Mouse (Mus musculus) liver, embryonic 14.5 days (tissue): Measurements from ENCODE around the gene Lrrc75a. TPM values are rescaled to one million over a fixed set of nuclear protein-coding genes. Genes with fewer than 3 reads are reported as not detected.
A peak's percentile ranks its signal among the peaks of the same experiment; 100 is the strongest.

ENCODE experiments used
- ATAC-seq: fragments of 200-750 bp; cut with Nextera tagmentation; 2 replicates; pipeline ENCODE4 v1.8.0; 2017; ENCODE audit warnings: moderate number of reproducible peaks, mild to moderate bottlenecking, moderate library complexity; ENCODE audit not compliant: insufficient read depth
- DNase-seq, 3 experiments: peaks; one replicate each; pipeline ENCODE4 v3.0.0-alpha.2; 2012 to 2013; ENCODE audit warnings: low read depth in 3 of 3, low spot score in 3 of 3
- H3K27ac ChIP-seq: fragments of 300-500 bp; sonication (generic); 2 replicates; pipeline ENCODE4 v1.5.1; 2014; ENCODE audit warnings: moderate library complexity, mild to moderate bottlenecking, control low read depth, inconsistent platforms
- H3K27me3 ChIP-seq: fragments of 300-500 bp; sonication (generic); 2 replicates; pipeline ENCODE4 v1.6.1; 2014; ENCODE audit warnings: mild to moderate bottlenecking, low read length, moderate library complexity; ENCODE audit not compliant: control insufficient read depth, insufficient read depth
- H3K36me3 ChIP-seq: fragments of 300-500 bp; sonication (generic); replicated peaks from 2 replicates; pipeline ENCODE4 v1.6.1; 2014; ENCODE audit warnings: low read depth; ENCODE audit not compliant: control insufficient read depth, insufficient read depth
- H3K4me1 ChIP-seq, 2 experiments: fragments of 200-500 bp in 1 of 2; fragments of 300-500 bp in 1 of 2; sonication (generic) in 1 of 2; replicated peaks; 2 replicates each; pipeline ENCODE4 v1.6.1; 2012 to 2014; ENCODE audit warnings: antibody characterized with exemption in 1 of 2, inconsistent platforms in 1 of 2, low read length in 1 of 2; ENCODE audit not compliant: control insufficient read depth in 2 of 2, insufficient read depth in 2 of 2
- H3K4me2 ChIP-seq: fragments of 300-500 bp; sonication (generic); 2 replicates; pipeline ENCODE4 v1.6.1; 2014; ENCODE audit warnings: low read depth, mild to moderate bottlenecking, control low read depth, moderate library complexity
- H3K4me3 ChIP-seq, 2 experiments: fragments of 200-500 bp in 1 of 2; fragments of 300-500 bp in 1 of 2; sonication (generic) in 1 of 2; 2 replicates each; pipeline ENCODE4 v1.5.1; 2012 to 2014; ENCODE audit warnings: low read depth in 2 of 2, low read length in 2 of 2, mild to moderate bottlenecking in 2 of 2, control low read depth in 1 of 2, inconsistent platforms in 1 of 2, moderate library complexity in 1 of 2; ENCODE audit not compliant: insufficient read depth in 1 of 2
- H3K9ac ChIP-seq: fragments of 300-500 bp; sonication (generic); replicated peaks from 2 replicates; pipeline ENCODE4 v1.6.1; 2014; ENCODE audit warnings: mild to moderate bottlenecking, control low read depth, moderate library complexity
- H3K9me3 ChIP-seq: fragments of 300-500 bp; sonication (generic); 2 replicates; pipeline ENCODE4 v1.6.1; 2016; ENCODE audit warnings: low read length, mixed read lengths; ENCODE audit not compliant: control insufficient read depth
- CTCF ChIP-seq: IDR thresholded peaks from 2 replicates; pipeline ENCODE4 v1.5.1; 2016; ENCODE audit warnings: antibody characterized with exemption, low read depth, control low read depth
- EP300 ChIP-seq: IDR thresholded peaks from 2 replicates; pipeline ENCODE4 v1.6.1; 2016; ENCODE audit warnings: antibody characterized with exemption, low read depth
- WGBS: fragments of 180-500 bp; shearing (Covaris S2); extraction: QIAGEN DNeasy Blood & Tissue Kit; methylation state at CpG from one replicate; pipeline ENCODE4 v1.1.7; 2014; ENCODE audit not compliant: insufficient replicate concordance; 5-methylcytosine and 5-hydroxymethylcytosine counted together
- polyA plus RNA-seq, 2 experiments: library from polyadenylated mRNA; depleted of rRNA in 1 of 2; stranded (reverse) in 1 of 2; unstranded in 1 of 2; fragments of >200 nt; fragmentation: Nextera tagmentation in 1 of 2; extraction: Ambion mirVana in 1 of 2; gene quantifications; 2 replicates each; pipeline versions ENCODE4 v1.2.1 to v1.2.3; 2012 to 2014

Gene Lrrc75a
- polyA plus RNA-seq, 2 experiments: 0.99 to 1.1 TPM

DNA sequence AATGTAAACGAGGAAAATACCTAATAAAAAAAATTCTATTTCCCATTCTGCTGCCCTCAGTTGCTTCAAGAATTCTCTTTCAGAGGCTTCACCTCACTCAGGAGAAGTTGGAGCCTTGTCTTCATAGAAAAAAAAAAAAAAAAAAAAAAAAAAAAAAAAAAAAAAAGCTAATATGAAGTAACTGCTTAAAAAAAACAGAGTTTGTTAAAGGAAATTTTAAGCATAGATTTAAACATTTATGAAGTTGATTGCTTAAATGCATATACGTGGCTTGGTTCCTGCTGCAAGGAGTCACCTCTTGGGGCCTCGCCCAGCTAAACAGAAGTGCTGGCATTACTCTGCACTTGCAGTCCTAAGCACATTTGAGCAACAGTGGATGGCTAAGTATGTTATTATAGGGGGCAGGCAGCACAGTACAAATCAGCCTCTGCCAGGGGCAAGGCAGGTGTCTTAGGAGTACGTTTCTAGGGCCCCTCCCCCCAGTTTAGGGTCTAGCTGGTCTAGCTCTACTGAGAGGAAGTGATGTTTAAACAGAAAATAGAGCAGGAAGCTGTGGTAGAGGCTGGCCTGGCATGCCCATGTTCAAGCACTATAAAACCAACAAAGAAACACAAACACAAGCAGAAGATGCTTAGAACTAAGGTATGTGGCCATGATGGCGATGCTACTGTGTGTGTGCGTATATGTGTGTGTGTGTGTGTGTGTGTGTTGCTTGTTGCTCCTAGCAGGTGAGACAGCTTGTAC lies 74.2 kb downstream of the Lrrc75a start, which contains the start of gene Trpv2:
Gene Trpv2 (plus strand): TSS at position 528 of the 744 bp plus-strand sequence.
- Histone ChIP-seq H3K36me3 (no peaks in the 10 kb centered on the region), H3K9me3 (no peaks in the 10 kb centered on the region), H3K4me1 (peaks cover 8 to 21% of the 10 kb centered on the region in 2 experiments), H3K4me2 (peak within 1 kb of the TSS; percentile 95), H3K4me3 (peak within 1 kb of the TSS; percentile 64 to 65), H3K27me3 (no peaks in the 10 kb centered on the region), H3K9ac (no peak within 1 kb of the TSS; the same call in 1 of the 2 replicates), H3K27ac (no peak within 1 kb of the TSS)
- DNase-seq (no peak), ATAC-seq (no peak)
- TF ChIP-seq EP300 (no peak), CTCF (no peak)
- WGBS: 53% methylated on average over 6 of the region's 6 CpGs

DNA sequence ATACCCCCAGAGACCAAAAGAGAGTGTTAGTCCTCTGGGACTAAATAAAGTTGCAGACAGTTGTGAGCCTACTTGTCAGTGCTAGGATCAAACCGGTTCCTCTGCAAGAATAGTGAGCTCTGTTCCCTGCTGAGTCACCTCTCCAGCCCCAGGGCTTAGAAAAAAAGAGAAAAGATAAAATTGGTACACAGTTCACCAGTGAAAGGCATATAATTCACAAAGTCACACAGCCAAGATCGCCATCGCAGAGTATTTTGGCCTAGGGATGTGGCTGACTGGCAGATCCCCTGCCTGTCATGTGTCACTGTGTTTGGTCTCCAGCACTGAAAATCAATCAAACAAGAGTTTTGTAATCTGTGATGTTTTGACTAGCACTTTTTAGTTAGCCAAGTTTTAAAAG lies 80.0 kb downstream of the Lrrc75a start:
- WGBS: 47% methylated on average over 3 of the region's 3 CpGs
- DNase-seq (no peak), ATAC-seq (no peak)
- Histone ChIP-seq H3K9me3 (no peaks in the 10 kb centered on the region), H3K4me2 (no peak overlapping the region), H3K9ac (no peak overlapping the region), H3K27ac (no peak overlapping the region), H3K36me3 (no peaks in the 10 kb centered on the region), H3K4me3 (no peak overlapping the region), H3K4me1 (no peaks in the 10 kb centered on the region), H3K27me3 (no peaks in the 10 kb centered on the region)
- TF ChIP-seq EP300 (no peak), CTCF (no peak)

DNA sequence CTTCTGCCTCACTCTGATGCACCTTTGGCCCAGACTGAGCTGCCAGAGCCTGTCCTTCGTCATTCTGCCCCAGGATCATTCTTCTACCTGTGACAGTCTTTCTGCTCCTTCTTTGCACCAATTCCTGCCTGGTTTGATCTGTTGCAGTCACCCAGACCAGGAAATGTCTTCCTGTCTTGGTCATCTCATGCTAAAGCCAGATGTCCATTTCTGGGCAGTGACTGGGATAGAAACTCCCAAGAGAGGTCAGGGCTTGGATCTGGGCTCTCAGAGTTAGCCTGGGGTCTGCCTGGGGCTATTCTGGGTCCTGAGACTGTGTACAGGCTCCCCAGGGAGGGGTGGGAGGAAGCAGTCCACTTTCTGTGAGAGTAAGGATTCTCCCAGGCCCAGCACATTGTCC lies 82.1 kb downstream of the Lrrc75a start:
- Histone ChIP-seq H3K4me2 (no peak overlapping the region), H3K27ac (no peak overlapping the region), H3K36me3 (no peaks in the 10 kb centered on the region), H3K9me3 (no peaks in the 10 kb centered on the region), H3K9ac (no peak overlapping the region), H3K27me3 (no peaks in the 10 kb centered on the region; the same call in 1 of the 2 replicates), H3K4me3 (no peak overlapping the region), H3K4me1 (no peaks in the 10 kb centered on the region)
- whole genome bisulfite sequencing: 40% methylated on average over 1 of the region's 1 CpGs
- no peak for DNase-seq
- no peak for TF ChIP-seq CTCF
- no peak for TF ChIP-seq EP300
- ATAC-seq: no peak

DNA sequence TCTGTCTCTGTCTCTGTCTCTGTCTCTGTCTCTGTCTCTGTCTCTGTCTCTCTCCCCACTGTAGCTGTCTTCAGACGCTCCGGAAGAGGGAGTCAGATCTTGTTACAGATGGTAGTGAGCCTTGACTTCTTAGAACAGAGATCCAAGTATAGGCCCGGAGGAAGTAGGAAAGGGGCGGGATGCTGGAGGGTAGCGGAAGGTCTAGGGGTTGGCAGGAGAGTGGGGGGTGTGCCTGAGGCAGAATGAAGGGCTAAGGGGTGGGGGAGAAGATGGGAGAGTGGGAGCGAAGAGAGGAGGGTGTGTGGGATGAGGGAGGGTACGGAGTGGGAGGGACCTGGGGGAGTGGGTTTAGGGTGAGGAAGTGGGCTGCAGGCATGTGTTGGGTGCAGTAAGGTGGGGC lies 82.6 kb downstream of the Lrrc75a start:
- H3K9me3 ChIP-seq: no peaks in the 10 kb centered on the region
- WGBS: 41% methylated on average over 7 of the region's 7 CpGs
- no peak overlapping the region for H3K9ac ChIP-seq
- H3K27me3 ChIP-seq: no peaks in the 10 kb centered on the region; the same call in 1 of the 2 replicates
- ATAC-seq (no peak), DNase-seq (no peak)
- TF ChIP-seq CTCF: no peak
- no peak for TF ChIP-seq EP300
- H3K4me1 ChIP-seq: no peaks in the 10 kb centered on the region
- H3K27ac ChIP-seq: no peak overlapping the region
- H3K4me2 ChIP-seq: no peak overlapping the region
- H3K4me3 ChIP-seq: no peak overlapping the region
- H3K36me3 ChIP-seq: no peaks in the 10 kb centered on the region

DNA sequence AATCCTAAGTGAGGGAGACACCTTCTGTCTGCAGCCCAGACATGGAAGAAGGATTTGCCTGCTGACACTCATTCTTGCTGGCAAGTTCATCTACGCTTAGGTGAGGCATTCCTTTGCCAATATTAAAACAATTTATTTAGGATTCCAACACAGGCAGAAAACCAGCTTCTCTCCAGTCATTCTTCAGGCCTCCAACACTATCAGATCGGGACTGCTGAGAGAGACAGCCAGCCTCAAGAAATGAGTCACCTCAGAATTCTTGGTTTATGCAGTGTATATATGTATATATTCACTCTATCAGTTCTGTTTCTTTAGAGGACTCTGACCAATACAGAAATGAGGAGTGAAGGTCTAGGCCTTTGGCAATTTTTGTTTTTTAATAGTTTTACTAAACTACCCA lies 84.7 kb downstream of the Lrrc75a start:
- Histone ChIP-seq H3K9me3 (no peaks in the 10 kb centered on the region), H3K9ac (no peak overlapping the region), H3K4me3 (no peak overlapping the region), H3K4me1 (no peaks in the 10 kb centered on the region; a peak in 1 of 4 replicates), H3K36me3 (no peaks in the 10 kb centered on the region), H3K4me2 (no peak overlapping the region), H3K27me3 (no peaks in the 10 kb centered on the region; the same call in 1 of the 2 replicates), H3K27ac (no peak overlapping the region)
- DNase-seq (no peak), ATAC-seq (no peak)
- TF ChIP-seq EP300 (no peak), CTCF (no peak)
- 64% methylated on average over 2 of the region's 2 CpGs for WGBS
